Mouse (Mus musculus) kidney, embryonic 16.5 days (tissue): ENCODE measurements around the gene Lrch3. TPM values are rescaled to one million over a fixed set of nuclear protein-coding genes. Genes with fewer than 3 reads are reported as not detected.

ENCODE experiments used
- ATAC-seq: fragments of 200-750 bp; cut with Nextera tagmentation; 2 replicates; pipeline ENCODE4 v1.8.0; 2017; ENCODE audit warnings: moderate TSS enrichment; ENCODE audit not compliant: low FRiP score, low TSS enrichment
- H3K27ac ChIP-seq: fragments of 300-500 bp; sonication (generic); 2 replicates; pipeline ENCODE4 v1.5.1; 2014; ENCODE audit warnings: low read length
- H3K27me3 ChIP-seq: fragments of 300-500 bp; sonication (generic); 2 replicates; pipeline ENCODE4 v1.6.1; 2014; ENCODE audit warnings: low read length, control low read depth, mixed read lengths; ENCODE audit not compliant: insufficient read depth
- H3K36me3 ChIP-seq: fragments of 300-500 bp; sonication (generic); 2 replicates; pipeline ENCODE4 v1.6.1; 2014; ENCODE audit warnings: low read length, control low read depth, mixed read lengths; ENCODE audit not compliant: insufficient read depth
- H3K4me1 ChIP-seq: fragments of 300-500 bp; sonication (generic); 2 replicates; pipeline ENCODE4 v1.6.1; 2014; ENCODE audit warnings: low read length, control low read depth, mixed read lengths; ENCODE audit not compliant: insufficient read depth
- H3K4me2 ChIP-seq: fragments of 300-500 bp; sonication (generic); replicated peaks from 2 replicates; pipeline ENCODE4 v1.6.1; 2014; ENCODE audit warnings: low read depth, low read length
- H3K4me3 ChIP-seq: fragments of 300-500 bp; sonication (generic); 2 replicates; pipeline ENCODE4 v1.5.1; 2014; ENCODE audit warnings: mild to moderate bottlenecking, low read length
- H3K9ac ChIP-seq: fragments of 300-500 bp; sonication (generic); replicated peaks from 2 replicates; pipeline ENCODE4 v1.6.1; 2014; ENCODE audit warnings: low read length
- H3K9me3 ChIP-seq: fragments of 300-500 bp; sonication (generic); 2 replicates; pipeline ENCODE4 v1.6.1; 2016; ENCODE audit warnings: low read length, control low read depth
- WGBS: fragments of 180-500 bp; shearing (Covaris S2); extraction: QIAGEN DNeasy Blood & Tissue Kit; methylation state at CpG from one replicate; pipeline ENCODE4 v1.1.7; 2014; 5-methylcytosine and 5-hydroxymethylcytosine counted together
- polyA plus RNA-seq: library from polyadenylated mRNA; unstranded; fragments of >200 nt; fragmentation: Nextera tagmentation; extraction: Ambion mirVana; gene quantifications from 2 replicates; pipeline ENCODE4 v1.2.1, GENCODE M21; 2015

Gene Lrch3
- polyA plus RNA-seq, 1 experiment from 2014 or later = 22.7 TPM

DNA sequence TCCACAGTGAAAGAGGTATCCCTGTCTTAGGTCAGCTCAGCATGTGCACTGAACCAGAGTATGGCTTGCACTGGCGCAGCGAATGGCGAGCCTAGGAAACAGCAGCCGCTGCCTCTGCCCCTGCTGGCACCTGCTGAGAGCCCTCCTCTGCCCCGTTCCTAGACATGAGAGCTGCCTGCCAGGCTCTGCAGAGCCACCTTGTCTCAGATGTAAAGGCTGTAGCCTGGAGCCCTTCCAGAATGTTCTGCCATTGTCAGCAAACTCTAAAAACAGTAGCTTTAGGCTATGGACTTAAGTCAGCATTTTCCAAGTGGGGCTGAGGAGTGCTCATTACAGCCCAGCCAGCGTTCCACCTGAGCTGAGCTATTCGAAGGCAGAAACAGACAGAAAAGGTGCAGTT is 93.5 kb downstream of the Lrch3 start:
- no peak overlapping the region for H3K27ac ChIP-seq
- peaks cover 43% of the 10 kb centered on the region for H3K36me3 ChIP-seq
- no peak for ATAC-seq
- H3K9me3 ChIP-seq = no peaks in the 10 kb centered on the region
- 82% methylated on average over 7 of the region's 7 CpGs for WGBS
- H3K4me3 ChIP-seq = no peak overlapping the region
- no peak overlapping the region for H3K4me2 ChIP-seq
- no peaks in the 10 kb centered on the region for H3K27me3 ChIP-seq
- H3K4me1 ChIP-seq = no peaks in the 10 kb centered on the region
- H3K9ac ChIP-seq = no peak overlapping the region

- WGBS = 93% methylated on average over 6 of the region's 6 CpGs
- Histone ChIP-seq H3K4me2 (no peak overlapping the region), H3K27me3 (no peaks in the 10 kb centered on the region), H3K4me1 (no peaks in the 10 kb centered on the region), H3K36me3 (peaks cover 54% of the 10 kb centered on the region), H3K4me3 (no peak overlapping the region), H3K9ac (no peak overlapping the region), H3K27ac (no peak overlapping the region), H3K9me3 (no peaks in the 10 kb centered on the region)
- no peak; the same call in 1 of the 2 replicates for ATAC-seq
Measured at GRCm38 (mm10) chr16:33010166-33010565, 96.3 kb downstream of the Lrch3 start.

GRCm38 (mm10) chr16:33013801-33014200 is 99.9 kb downstream of the Lrch3 start:
- H3K36me3 ChIP-seq = peaks cover 45% of the 10 kb centered on the region
- no peaks in the 10 kb centered on the region for H3K9me3 ChIP-seq
- no peaks in the 10 kb centered on the region for H3K27me3 ChIP-seq
- no peak overlapping the region for H3K4me3 ChIP-seq
- no peak for ATAC-seq
- no peak overlapping the region for H3K4me2 ChIP-seq
- H3K4me1 ChIP-seq = 0 out of 2 replicates have a peak, but pooled peaks cover 3% of the 10 kb centered on the region
- H3K27ac ChIP-seq = no peak overlapping the region
- H3K9ac ChIP-seq = no peak overlapping the region
- WGBS = 93% methylated on average over 5 of the region's 5 CpGs

- Histone ChIP-seq H3K36me3 (peaks cover 36% of the 10 kb centered on the region), H3K27me3 (no peaks in the 10 kb centered on the region), H3K4me2 (no peak overlapping the region), H3K9me3 (no peaks in the 10 kb centered on the region), H3K27ac (no peak overlapping the region), H3K4me3 (no peak overlapping the region), H3K9ac (no peak overlapping the region), H3K4me1 (0 out of 2 replicates have a peak, but pooled peaks cover 3% of the 10 kb centered on the region)
- 91% methylated on average over 1 of the region's 1 CpGs for WGBS
- ATAC-seq = no peak
Measured at GRCm38 (mm10) chr16:33014921-33015320, 101.0 kb downstream of the Lrch3 start.

- Histone ChIP-seq H3K4me3 (no peak overlapping the region), H3K4me1 (0 out of 2 replicates have a peak, but pooled peaks cover 3% of the 10 kb centered on the region), H3K9ac (no peak overlapping the region), H3K9me3 (no peaks in the 10 kb centered on the region), H3K27ac (no peak overlapping the region), H3K36me3 (peaks cover 34% of the 10 kb centered on the region), H3K4me2 (no peak overlapping the region), H3K27me3 (no peaks in the 10 kb centered on the region)
- 95% methylated on average over 3 of the region's 3 CpGs for WGBS
- no peak for ATAC-seq
Measured at GRCm38 (mm10) chr16:33015396-33015907, 101.6 kb downstream of the Lrch3 start.

GRCm38 (mm10) chr16:33015986-33016385 is 102.1 kb downstream of the Lrch3 start:
- Histone ChIP-seq H3K36me3 (peaks cover 34% of the 10 kb centered on the region), H3K9me3 (no peaks in the 10 kb centered on the region), H3K4me3 (no peak overlapping the region), H3K4me2 (no peak overlapping the region), H3K27me3 (no peaks in the 10 kb centered on the region), H3K27ac (no peak overlapping the region), H3K4me1 (0 out of 2 replicates have a peak, but pooled peaks cover 3% of the 10 kb centered on the region), H3K9ac (no peak overlapping the region)
- WGBS = 89% methylated on average over 2 of the region's 2 CpGs
- no peak for ATAC-seq

GRCm38 (mm10) chr16:33017677-33018349 is 103.9 kb downstream of the Lrch3 start:
- Histone ChIP-seq H3K9me3 (no peaks in the 10 kb centered on the region), H3K4me2 (no peak overlapping the region), H3K27me3 (no peaks in the 10 kb centered on the region), H3K36me3 (peaks cover 23% of the 10 kb centered on the region), H3K9ac (no peak overlapping the region), H3K27ac (no peak overlapping the region), H3K4me3 (no peak overlapping the region), H3K4me1 (0 out of 2 replicates have a peak, but pooled peaks cover 3% of the 10 kb centered on the region)
- 74% methylated on average over 5 of the region's 5 CpGs for WGBS
- ATAC-seq = no peak

DNA sequence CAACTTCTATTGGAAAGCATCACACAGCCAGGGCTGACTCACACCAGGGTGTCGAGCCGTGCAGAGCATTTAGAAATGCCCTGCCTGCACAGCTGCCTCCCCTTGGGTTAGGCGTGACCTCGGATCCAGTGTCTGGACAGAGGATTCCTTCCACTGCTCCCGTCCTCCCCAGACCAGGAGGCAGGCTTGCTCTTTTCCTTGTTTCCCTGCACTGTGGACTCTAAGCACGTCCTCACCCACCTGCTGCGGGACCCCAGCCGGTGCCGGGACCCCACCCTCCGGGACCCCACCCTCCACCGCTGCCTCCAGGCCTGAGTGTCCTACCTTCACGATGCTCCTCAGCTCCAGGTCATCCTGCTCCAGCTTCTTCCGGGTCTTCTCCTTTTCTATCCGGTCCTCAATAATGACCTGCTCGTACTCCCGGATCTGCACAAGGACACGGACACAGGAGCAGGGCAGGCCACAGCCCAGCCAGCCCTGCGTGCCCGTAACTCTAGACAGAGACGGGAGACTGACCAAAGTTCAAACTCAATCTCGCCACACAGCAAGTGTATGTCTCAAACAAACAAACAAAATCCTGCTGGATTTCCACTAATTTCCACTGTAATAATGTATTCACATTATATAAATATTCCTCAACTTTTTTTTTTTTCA is 105.3 kb downstream of the Lrch3 start:
- Histone ChIP-seq H3K27me3 (no peaks in the 10 kb centered on the region), H3K4me1 (0 out of 2 replicates have a peak, but pooled peaks cover 3% of the 10 kb centered on the region), H3K36me3 (peaks cover 11% of the 10 kb centered on the region; the same call in 1 of the 2 replicates), H3K4me3 (peak overlapping the region; percentile 24), H3K9me3 (no peaks in the 10 kb centered on the region), H3K4me2 (peak overlapping the region; percentile 46), H3K27ac (peak overlapping the region; percentile 87), H3K9ac (peak overlapping the region; percentile 55)
- peak; percentile 87 for ATAC-seq
- WGBS = 44% methylated on average over 21 of the region's 21 CpGs

DNA sequence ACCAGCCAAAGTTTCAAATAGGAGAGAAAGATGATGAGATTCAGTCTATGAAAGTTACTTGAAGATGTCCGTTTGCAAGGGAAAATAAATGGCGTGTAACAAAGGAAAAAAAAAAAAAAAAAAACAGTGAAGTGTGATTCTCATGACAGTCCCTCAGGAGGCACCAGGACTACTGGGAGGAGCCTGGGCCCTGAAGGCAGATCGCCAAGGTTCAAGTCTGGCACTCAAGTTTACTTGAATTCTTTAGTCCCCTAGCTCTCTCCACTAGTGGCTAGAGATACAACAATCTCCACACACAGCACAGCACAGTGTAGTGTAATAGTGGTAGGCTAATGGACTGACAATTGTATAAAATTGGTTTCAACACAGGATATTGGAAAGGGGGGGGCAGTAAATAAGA is 107.5 kb downstream of the Lrch3 start:
- 0 out of 2 replicates have a peak, but pooled peaks cover 2% of the 10 kb centered on the region for H3K36me3 ChIP-seq
- no peak overlapping the region for H3K27ac ChIP-seq
- ATAC-seq = no peak
- no peaks in the 10 kb centered on the region for H3K27me3 ChIP-seq
- no peaks in the 10 kb centered on the region for H3K9me3 ChIP-seq
- 73% methylated on average over 3 of the region's 3 CpGs for WGBS
- no peak overlapping the region for H3K4me2 ChIP-seq
- no peak overlapping the region for H3K4me3 ChIP-seq
- H3K9ac ChIP-seq = no peak overlapping the region
- H3K4me1 ChIP-seq = 0 out of 2 replicates have a peak, but pooled peaks cover 3% of the 10 kb centered on the region

DNA sequence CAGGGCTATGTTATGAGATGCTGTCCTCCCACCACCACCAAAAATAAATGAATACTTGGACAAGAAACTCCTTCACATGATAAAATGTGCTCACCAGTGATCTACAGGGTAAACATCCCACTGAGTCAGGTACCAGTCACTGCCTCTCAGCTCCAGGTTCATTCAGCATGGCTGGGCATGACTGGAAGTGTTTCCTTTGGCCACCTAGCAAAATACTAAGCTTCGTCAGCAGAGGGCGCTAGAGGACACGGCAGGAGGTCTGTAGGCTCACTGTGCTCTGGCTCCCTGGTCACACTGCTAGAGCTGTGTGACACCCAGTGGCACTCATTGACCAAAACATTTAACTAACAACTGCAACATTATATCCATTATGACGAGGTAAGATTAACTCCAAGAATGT is 109.8 kb downstream of the Lrch3 start:
- Histone ChIP-seq H3K27me3 (no peaks in the 10 kb centered on the region), H3K4me2 (no peak overlapping the region), H3K36me3 (no peaks in the 10 kb centered on the region), H3K4me3 (no peak overlapping the region), H3K9me3 (no peaks in the 10 kb centered on the region), H3K4me1 (no peaks in the 10 kb centered on the region), H3K9ac (no peak overlapping the region), H3K27ac (no peak overlapping the region)
- 5% methylated on average over 4 of the region's 4 CpGs for WGBS
- ATAC-seq = 0 out of 2 replicates have a peak, but pooled peaks have one; percentile 60
